Mouse (Mus musculus): Measurements from ENCODE around the gene Ktn1.
A peak's percentile ranks its signal among the peaks of the same experiment; 100 is the strongest.

Gene Ktn1

GRCm38 (mm10) chr14:47648218-47648617 is at the start of gene Ktn1:
TSS of gene Ktn1 (plus strand) at chr14:47648448.
- DNase-seq (ENCODE audit: low read depth, low spot score): peak; percentile 36

- DNase-seq (ENCODE audit: low read depth, low spot score): no peak
Measured at GRCm38 (mm10) chr14:47613254-47613653, 35.0 kb upstream of the Ktn1 start.

- peak; percentile 22 for DNase-seq (ENCODE audit: low read depth, low spot score)
Measured at GRCm38 (mm10) chr14:47618891-47619290, 29.4 kb upstream of the Ktn1 start.

- DNase-seq (ENCODE audit: low read depth, low spot score): peak; percentile 73
Measured at GRCm38 (mm10) chr14:47621901-47622300, 26.3 kb upstream of the Ktn1 start.

DNA sequence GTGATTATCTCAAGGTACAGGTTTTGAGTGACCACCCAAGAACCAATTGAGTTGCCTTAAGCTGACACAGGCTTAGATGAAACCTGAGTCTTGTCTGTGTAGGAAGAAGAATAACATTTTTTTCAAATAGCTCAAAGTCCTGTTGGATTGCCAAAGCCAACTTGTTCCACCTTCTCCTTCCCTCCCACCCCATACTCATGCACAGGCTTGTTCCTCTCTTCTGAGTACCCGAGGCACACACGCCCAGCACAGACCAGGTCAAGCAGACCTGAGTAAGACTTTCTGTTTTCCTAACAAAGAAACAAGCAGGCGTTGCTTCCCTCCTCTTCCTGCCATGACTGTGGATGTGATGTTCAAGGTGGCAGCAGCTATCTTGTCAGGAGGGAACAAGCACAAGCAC is 23.4 kb upstream of the Ktn1 start:
- DNase-seq (ENCODE audit: low read depth, low spot score): no peak

- no peak for DNase-seq (ENCODE audit: low read depth, low spot score)
Measured at GRCm38 (mm10) chr14:47626143-47626542, 22.1 kb upstream of the Ktn1 start.

DNA sequence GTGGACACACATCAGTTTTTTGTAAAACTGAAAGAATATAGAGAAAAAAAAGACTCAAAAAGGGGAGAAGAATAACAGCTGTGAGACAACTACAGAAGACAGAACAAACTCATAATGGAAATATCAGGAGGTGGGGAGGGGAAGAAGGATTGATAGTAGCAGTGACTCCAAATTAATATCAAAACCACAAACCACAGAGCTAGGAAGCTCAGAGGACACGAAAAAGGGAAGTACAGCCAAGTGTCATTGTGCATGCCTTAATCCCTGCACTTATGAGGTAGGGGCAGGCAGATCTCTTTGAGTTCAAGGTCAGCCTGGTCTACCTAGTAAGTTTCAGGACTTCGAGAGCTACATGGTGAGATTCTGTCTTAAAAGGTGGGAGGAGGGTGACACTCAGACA is 21.4 kb upstream of the Ktn1 start:
- no peak for DNase-seq (ENCODE audit: low read depth, low spot score)

DNA sequence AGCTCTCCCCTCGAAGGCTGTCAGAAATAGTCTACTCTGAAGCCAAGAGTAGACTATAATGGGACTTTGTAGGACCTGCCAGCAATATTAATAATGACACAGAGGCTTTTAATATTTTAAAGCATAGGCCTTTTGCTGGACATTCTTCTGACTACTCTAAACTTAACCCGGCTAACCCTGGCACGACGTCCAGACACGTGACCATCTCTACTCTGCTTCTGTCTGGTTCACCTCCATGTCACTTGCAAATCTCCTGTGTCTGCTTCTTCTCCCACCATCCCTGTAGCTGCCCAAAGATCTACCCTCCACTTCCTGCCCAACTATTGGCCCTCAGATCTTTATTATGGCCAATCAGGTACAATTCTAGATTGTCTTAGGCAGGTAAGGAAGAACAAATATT is 20.9 kb upstream of the Ktn1 start:
- no peak for DNase-seq (ENCODE audit: low read depth, low spot score)

- DNase-seq (ENCODE audit: low read depth, low spot score): no peak
Measured at GRCm38 (mm10) chr14:47632419-47632818, 15.8 kb upstream of the Ktn1 start.

- DNase-seq (ENCODE audit: low read depth, low spot score): no peak
Measured at GRCm38 (mm10) chr14:47634410-47634809, 13.8 kb upstream of the Ktn1 start.

DNA sequence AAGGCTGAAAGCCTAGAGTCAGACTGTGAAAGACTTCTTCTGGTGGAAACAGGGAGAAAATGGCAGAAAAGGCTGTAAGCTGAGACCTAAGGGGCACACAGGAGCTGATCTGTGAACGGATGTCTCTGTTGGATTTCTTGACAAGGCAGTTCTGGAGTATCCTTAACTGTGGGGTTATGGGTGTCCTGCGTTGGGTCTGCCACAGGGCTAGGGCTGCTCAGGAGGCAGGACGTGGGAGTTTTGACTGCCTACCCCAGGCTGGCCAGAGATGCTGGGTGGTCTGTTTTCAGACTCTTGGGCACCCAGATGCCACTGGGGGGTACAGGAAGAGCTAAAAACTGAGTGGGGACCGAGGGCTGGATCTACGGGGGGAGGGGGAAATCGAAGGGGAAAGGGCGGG is 13.4 kb upstream of the Ktn1 start:
- DNase-seq (ENCODE audit: low read depth, low spot score): no peak

DNA sequence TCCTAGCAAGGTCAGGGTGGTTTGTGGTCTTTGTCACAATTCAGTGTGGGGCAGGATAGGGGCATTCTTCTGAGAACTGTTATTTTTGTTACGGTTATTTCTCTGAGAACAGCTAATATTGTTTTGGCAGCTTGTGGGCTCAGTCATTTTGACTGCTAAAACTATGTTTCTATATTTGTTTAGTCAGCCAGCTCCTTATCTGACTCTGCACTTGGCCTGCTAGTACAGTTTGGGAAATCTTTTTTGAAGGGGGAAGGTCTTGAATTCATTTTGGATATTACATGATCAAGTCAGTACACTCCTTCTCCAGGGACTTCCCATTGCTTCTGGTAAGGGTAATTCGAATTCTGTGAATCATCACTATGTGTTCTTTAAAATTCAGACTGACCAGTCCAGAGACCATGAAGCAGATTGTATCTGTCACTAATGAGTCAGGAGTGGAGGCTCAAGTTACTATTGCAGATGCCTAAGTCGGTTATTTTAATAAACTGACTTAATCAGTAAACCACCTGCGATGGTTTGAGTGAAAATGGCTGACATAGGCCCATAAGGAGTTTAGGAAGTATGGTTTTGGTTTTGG is 9.8 kb upstream of the Ktn1 start:
- DNase-seq (ENCODE audit: low read depth, low spot score): no peak

DNA sequence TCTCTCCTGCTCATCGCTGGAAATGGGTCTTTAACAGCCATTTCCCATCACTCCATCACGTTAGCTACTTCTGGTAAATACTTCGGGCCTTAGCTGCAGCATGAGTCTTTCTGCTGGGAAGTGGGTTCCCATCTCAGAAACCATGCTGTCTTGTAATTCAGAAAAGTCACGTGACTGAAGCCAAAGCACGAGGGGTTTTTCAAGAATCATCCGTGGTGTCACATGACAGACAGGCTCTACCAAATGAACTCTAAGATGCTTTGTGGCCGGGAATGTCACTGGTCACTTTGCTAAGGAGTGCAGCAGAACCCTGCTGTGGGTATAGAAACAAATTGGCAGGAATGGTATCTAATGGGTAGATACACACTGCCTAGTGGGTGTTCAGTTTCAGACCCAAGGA is 2.6 kb upstream of the Ktn1 start:
- peak; percentile 73 for DNase-seq (ENCODE audit: low read depth, low spot score)

DNA sequence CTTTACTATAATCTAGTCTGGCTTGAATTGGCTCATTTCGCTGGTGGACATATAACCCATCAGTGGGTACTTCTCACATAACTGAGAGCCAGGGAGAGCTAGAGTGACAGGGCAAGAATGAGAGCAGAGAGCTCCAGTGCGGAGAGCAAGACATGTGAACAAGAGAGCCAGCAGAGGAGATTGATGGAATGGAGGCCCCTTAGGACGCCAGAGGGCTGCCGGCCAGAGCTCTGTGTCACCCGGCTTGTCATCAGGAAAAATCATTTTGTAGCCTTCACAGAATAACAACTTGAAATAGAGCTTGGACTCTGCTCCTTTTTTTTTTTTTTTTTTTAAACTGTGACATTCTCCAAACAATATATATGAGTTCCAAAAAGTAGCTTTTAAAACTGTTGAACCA is 2.0 kb upstream of the Ktn1 start:
- DNase-seq (ENCODE audit: low read depth, low spot score): no peak

- peak; percentile 65 for DNase-seq (ENCODE audit: low read depth, low spot score)
Measured at GRCm38 (mm10) chr14:47646696-47647516, 1.3 kb upstream of the Ktn1 start.

- peak; percentile 74 for DNase-seq (ENCODE audit: low read depth, low spot score)
Measured at GRCm38 (mm10) chr14:47648706-47649630, 720 bp downstream of the Ktn1 start.

DNA sequence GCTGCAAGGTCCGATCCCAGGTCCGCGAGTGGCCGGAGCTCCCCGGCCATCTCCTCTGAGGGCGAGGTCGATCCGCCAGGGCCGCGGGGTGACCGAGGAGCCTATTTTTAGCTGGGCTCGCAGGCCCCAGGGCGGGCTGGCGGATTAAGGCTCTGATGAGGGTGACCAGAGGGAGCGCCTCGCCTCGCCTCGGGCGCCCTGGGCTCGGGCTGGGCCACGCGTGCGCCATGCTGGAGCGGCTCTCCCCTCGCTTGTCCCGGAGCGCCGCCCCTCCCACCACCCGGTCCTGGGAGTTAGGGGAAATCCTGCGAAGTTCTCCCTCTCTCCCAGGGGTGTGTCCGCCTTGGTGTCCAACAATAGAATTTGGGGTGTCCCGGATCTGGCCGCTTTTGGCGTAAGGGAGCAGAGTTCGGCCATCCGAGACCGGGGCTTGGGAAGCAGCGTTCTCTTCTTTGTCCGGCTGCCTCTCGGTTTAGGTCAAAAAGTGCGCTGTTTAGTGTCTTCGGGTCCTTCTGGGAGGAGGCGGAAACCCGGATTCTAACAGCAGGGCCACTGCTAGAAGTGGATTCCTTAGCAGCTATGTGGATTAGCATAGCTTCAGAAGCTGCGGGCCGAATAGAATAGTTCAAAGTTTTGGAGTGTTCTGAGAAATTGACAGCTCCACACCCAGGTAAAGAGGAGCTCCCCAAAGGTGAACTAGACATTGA is 1.5 kb downstream of the Ktn1 start:
- peak; percentile 83 for DNase-seq (ENCODE audit: low read depth, low spot score)

DNA sequence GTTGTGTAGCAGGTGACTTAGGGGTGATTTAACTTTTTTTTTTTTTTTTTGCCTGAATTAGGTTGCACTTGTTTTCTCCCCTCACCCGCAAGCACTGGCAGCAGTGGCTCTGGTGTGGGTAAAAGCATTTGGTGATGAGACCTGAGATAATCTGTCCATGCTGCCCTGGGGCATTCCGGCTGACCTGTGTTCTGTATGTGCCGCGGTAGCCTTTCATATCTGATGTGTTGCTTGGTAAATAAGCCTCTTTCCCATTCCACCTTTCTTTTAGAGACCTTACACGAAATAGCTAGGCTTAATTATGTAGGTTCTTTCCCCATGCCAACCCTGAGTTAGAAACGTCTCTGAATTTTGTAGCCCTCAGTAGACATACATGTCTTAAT is 2.1 kb downstream of the Ktn1 start:
- DNase-seq (ENCODE audit: low read depth, low spot score): no peak

- DNase-seq (ENCODE audit: low read depth, low spot score): no peak
Measured at GRCm38 (mm10) chr14:47651272-47651671, 3.0 kb downstream of the Ktn1 start.

DNA sequence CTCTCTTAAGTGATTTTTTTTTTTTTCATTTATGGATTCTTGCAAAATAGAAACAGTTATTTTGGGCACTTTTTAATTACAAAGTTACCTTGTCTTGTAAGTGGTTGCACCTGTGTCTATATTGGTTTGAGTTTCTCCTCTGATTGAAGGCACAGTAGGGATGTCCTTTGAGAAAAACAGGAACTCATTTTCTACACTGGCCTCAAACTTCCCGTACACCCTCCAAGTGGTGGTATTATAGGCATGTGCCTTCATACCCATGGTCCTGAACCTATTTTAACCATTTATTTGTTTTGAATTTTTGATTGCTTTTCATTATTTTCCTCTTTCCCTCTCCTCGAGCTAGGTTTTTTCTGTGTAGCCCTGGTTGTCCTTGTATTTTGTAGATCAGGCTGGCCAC is 7.2 kb downstream of the Ktn1 start:
- no peak for DNase-seq (ENCODE audit: low read depth, low spot score)

DNA sequence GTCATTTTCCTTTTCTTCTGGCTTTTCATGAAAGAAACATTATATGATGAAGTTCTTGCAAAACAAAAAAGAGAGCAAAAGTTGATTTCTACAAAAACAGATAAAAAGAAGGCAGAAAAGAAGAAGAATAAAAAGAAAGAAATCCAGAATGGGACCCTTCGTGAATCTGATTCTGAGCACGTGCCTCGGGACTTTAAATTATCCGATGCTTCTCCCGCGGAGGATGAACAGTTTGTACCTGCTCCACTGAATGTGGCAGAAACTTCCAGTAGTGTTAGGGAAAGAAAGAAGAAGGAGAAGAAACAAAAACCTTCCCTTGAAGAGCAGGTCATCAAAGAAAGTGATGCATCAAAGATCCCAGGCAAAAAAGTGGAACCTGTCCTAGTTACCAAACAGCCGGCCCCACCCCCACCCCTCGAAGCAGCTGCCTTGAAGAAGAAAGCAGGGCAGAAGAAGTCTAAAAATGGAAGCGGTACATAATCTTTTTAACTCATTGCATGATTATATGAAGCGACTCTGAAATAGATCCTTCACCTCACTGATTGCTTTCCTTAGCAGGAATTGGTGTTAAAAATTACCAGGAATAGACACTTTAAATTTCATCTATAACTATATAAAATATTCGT is 15.7 kb downstream of the Ktn1 start:
- DNase-seq (ENCODE audit: low read depth, low spot score): no peak
